Mouse (Mus musculus): ENCODE results near the gene Mdm4.

- no peak for TF ChIP-seq GATA1 (IDR thresholded peaks at IDR 0.05; ENCODE audit: borderline replicate concordance, low read length)
- no peak for TF ChIP-seq FLI1 (IDR thresholded peaks at IDR 0.05; ENCODE audit: low read length)
Measured at GRCm38 (mm10) chr1:132917554-132917953, 112.8 kb downstream of the Mdm4 start.

Measured in megakaryocyte, embryonic 14.5 days (primary cell).